Mouse (Mus musculus) embryo, embryonic 9.5 days (tissue): ENCODE measurements around the gene Cfap99.

Experiments used
- DNase-seq: peaks from one replicate; pipeline ENCODE4 v3.0.0-alpha.2; 2017; ENCODE audit errors: extremely low spot score

Gene Cfap99

DNA sequence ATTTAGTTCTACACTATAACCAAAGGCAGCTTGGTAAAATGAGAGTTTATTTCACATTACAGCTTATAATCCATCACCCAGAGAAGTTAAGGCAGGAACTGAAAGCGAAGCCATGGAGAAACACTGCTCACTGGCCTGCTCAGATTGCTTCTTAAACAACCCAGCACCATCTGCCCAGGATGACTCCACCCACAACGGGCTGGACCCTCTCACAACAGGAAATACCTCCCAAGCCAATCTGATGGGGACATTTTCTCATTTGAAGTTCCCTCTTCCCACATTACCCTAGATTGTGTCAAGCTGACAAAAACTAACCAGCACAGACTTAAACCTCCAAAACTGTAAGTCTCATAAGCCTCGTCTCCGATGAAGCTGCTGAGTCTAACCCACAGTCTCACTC is 10.3 kb upstream of the Cfap99 start:
- no peak for DNase-seq

DNA sequence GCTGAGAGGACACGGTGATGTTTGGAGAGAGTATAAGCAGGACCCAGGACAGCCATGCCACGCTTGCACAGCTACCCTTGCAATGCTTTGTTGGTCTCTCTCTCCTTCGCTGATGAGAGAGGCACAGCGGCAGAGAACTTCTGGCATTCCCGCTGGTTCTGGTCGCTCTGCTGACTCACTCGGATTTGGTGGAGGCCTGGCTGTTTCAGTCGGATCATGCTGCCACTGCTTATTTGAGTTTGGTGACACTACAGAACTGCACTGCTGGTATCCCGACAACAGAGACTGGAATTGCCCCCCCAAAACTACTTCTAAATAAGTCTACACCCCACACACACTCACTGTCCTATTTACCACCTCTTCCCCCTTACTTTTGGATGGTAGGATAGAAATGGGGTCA is 9.2 kb upstream of the Cfap99 start:
- DNase-seq: no peak

DNA sequence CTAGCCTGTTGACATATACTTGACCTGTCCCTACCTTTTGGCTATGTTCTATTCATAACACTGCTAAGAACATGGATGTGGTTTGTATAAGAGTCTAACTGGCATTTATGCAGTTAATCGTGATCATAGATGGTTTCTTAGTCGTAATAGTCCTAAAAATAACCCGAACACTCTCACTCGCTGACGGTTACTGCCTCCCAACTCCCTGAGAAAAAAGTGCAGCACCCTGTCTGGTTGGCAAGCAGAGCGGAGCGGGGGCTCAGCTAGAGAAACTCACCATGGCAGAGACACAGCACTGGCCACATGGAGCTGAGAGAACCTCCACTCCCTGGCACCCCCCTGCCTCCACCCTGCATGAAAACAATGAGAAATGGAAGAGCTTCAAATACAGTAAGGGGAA is 7.4 kb upstream of the Cfap99 start:
- DNase-seq: no peak

DNA sequence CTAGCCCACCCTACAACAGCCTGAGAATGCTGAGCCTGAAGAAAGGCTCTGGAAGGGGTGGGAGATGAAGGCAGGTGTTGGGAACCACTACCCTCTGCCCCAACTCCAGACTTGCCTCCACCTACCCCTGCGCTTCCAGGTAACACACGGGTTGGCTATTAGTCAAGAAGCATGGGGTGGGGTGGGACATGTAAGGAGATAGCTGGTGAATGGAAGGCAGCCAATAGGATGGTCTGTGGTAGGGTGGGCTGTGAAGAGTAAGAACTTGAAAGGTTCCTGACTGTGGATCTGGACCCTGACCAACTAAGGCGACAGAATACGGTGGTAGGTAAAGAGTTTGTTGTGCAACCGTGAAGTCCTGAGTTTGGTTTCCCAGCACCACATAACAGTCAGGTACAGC is 5.0 kb upstream of the Cfap99 start:
- DNase-seq: no peak

DNA sequence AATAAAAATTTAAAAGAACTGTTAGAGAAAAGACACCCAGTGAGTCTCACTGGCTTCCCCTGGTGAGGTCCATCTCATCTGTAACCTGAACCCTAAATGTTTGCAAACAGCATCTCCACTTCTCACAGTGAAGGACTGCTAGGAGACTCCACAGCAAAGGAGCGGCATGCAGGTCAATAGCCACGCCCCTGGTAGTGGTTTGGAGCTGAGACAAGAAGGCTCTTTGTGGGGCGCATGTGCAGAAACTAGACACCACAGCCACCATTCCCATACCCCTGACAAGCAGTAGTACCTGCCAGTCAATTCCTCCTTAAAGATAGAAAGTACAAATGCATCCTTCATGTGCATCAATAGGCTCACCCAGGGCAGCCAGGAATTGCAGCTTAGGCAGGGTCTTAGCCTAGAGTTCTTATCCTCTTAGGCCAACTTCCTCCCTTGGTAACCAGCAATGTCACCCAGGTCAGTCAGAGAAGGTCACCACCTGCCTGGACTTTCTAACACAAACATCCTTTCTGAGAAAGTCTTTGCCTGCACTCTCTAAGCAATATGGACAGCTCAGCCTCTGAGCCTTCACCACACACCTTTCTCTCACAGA is 4.1 kb upstream of the Cfap99 start:
- DNase-seq: no peak

DNA sequence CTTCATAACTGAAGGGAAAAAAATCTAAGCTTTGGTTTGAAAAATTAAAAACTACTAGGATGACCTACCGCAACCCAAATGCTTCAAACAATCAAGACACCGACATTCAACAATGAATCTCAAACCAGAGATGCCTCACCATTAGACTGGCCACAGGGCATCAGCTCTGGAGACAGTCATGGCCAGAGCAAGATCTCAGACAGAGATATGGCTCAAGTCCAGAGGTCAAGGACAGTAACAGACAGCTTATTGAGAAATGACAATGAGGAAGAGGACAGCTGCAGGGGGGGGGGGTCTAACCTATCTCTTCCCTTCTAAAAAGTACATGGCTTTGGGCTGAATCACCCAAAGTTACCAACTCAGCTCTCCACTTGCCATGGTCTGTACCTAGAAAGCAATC is 3.1 kb upstream of the Cfap99 start:
- no peak for DNase-seq

DNA sequence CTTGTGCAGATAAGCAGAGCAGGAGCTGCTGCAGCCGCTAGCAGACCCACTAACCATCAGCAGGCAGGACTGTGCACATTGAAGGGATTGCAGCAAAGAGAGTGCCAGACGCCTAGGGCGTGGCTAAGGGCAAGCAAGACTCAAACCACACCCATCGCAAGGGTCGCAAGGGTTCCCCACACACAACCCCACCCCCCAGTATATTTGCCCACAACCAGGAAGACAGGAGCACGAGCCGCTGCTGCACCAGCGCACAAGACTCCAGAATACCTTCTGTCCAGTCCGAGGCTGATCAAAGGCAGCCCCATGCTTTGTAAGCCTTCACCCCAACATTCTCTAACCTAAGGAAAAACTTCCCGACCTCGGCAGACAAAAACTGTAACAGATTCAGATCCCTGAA is 1.9 kb upstream of the Cfap99 start:
- DNase-seq: peak; percentile 5

DNA sequence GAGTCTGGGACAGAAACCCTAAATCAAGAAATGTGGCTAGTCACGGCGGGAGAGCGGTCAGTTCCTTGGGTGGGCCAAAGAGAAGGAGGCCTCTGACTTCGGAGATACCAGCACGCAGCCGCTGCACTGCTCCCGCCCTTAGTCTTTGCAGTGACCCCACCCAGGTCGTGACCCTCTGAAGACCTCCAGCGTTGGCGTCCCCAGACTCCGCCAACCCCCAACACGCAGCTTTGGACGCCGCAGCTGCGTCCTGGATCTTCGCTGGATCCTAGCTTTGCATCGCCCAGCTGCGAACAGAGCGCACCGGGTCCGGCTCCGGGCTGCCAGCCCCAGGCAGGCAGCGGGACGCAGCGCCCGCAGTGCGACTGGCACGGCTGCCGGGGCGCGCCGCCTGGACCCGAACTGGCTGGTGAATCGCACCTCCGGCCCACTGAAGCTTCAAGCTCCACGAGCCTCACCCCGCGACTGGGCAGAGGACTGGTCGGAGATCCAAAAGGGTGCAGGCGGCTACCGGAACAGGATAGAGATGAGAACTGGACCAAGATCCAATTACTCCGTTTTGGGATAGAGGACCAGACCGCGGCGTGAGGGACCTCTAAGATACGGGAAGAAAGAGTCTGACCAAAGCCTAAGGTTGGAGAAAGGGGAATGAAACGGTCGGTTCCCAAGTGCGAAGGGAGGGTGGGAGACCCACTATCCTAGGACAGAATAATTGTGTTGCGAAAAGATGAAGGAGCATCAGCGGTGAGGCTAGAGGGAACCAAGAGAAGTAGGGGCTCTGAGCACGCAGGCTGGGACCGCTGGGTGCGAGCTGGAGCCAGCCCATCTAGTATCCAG is 1.2 kb upstream of the Cfap99 start:
- DNase-seq: peak; percentile 54

DNA sequence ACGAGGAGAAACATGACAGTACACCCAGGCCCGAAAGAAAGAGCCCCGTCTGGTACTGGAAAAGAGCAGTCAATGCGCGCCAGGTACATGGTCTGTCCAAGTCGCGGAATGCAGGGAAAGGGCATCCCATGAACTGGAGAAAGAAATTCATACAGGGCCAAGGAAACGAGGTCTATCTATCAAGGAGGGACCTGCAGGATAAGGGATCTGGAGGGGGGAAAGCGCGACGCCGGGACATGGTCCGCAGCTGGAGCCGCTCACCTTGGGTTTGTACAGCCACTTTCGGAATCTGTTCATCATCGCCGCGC is 608 bp upstream of the Cfap99 start:
- no peak for DNase-seq

DNA sequence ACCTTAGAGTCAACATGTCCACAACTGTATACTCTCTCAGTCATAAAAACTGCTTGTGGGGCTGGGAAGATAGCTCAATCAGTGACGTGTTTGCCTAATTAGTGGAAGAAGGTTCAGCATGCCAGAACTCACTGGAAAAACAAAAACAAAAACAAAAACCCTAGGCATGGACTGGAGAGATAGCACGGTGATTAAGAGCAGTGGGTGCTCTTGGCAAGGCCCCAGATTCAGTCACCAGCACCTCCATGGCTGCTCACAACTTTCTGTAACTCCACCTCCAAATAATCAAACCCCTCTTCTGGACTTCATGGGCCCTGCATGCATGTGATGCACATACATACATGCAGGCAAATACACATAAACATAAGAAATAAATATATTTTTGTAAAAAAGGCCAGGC is 886 bp downstream of the Cfap99 start:
- DNase-seq: no peak

DNA sequence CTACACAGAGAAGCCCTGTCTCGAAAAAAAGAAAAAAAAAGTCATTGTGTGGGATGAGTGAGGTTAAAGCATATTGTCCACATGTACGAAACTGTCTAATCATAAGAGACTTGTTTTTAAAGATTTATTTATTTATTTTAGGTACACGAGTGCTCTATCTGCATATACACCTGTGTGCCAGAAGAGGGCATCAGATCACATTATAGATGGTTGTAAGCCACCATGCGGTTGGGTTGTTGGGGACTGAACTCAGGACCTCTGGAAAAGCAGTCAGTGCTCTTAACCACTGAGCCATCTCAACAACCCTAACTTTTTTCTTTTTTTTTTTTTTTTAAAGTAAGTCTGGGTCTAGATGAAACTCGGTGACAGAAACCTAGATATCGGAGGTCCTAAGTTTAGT is 5.0 kb downstream of the Cfap99 start:
- DNase-seq: no peak

DNA sequence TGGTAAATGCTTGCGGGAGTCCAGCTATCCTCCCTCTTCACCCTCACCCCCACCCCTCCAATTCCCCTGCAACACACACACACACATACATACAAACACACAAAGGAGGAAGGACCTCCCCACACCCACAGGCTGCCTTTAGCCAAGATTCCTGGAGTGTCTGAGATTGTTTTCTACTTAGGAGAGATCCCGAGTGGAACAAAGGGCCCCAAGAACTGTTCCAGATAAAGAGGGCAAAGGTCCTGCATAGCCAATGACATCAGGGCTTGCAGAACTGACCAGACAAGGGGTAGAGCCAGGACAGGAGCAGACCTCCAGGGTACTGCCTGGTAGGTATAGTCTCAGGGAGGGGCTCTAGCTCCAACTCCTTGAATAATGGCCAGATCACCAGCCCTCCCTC is 6.3 kb downstream of the Cfap99 start:
- no peak for DNase-seq

DNA sequence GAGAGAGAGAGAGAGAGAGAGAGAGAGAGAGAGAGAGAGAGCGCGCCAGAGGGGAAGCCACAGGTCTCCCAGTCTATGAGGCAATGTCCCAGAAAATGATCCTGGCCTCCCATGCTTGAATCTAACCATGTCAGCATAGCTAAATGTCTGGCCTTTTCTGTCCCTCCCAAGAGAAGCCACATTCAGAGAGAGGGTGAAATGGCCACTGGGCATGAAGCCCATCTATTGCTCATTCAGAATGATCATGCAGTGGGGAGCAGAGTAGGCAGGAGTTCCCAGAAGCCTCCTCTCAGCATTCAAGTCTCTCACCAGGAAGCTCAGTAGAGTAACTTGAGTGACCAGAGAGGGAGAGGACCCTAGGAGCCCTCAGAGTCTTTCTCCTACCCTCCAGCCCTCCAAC is 6.7 kb downstream of the Cfap99 start:
- DNase-seq: no peak

DNA sequence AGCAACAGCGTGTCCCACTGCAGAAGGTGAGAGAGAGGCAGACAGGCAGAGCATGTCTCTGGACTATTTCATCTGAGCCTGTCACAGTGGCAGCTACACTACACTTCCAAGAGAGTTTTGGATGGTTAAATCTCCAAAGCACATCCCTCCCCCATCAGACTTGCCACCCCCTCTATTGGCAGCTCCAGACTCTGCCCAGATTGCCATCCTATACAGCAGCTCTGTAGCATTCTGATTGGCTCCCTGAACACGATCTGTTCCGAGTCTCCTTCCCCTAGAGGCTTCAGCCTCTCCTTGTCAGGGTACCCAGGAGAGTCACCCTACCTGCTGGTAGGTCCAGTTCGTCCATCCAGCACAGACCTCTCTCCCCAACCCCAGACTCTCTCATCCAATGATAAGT is 9.7 kb downstream of the Cfap99 start:
- DNase-seq: no peak

DNA sequence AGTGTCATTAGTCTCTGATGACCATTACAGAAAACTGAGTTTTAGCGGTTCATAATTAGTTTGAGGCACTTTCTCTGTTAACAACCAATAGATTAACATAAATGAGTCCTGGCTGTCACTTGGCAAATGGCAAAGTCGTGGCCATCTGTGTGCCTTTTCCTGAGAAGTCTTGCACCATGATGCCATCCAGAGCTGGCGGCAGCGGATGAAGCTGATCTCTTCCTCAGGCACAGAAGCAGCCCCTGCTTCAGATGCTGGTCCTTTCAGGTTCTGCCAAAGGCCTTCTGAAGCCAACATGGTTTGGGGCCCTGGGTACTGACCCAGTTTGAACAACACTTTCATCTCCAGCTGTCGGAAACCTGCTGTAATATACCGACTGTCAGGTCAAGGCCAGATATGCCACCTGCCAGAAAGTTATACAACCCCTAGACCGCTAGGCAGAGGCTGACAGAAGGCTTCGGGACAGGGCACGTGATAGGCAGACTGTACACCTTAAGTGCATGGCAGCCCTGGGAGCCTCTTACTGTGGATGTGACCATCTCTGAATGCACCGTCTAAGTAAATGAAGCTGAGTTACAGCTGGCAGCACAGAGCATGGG is 10.6 kb downstream of the Cfap99 start:
- DNase-seq: no peak

DNA sequence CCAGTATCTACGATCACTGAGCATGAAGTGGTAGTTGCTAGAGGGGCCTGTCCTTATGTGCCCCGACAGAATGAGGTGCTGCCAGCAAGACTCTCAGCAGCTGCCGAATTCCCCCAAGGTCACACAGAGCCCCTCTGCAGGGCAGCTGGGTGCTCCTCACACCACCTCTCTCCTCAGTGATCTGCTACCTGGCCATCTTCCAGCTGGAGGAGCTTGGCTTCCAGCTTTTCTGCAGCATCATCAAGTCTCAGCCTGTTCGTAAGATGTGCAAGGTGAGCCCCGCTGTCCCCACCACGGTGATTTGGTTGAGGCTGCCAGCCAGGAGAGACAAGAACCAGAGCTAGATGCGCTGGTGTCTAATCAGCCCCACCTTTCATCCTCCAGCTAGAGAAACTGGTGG is 14.0 kb downstream of the Cfap99 start:
- DNase-seq: no peak

DNA sequence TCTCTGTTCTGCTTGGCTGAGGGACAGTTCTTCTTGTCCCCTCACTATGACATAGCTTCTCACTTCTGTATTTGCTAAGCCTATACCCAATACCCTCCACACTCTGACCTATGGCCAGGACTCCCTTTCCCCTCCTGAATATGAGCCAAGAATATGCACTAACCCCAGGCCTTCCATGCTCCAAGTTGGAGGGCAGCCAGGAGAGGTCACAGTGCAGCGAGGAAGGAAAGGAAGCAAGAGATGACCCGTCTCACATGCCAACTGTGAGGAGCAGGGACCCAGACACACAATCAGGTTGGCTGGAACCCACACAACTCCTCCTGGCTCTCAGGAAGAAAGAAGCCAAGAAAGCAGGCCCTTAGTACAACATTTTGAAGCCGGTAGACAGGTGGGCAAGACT is 20.6 kb downstream of the Cfap99 start:
- DNase-seq: no peak

DNA sequence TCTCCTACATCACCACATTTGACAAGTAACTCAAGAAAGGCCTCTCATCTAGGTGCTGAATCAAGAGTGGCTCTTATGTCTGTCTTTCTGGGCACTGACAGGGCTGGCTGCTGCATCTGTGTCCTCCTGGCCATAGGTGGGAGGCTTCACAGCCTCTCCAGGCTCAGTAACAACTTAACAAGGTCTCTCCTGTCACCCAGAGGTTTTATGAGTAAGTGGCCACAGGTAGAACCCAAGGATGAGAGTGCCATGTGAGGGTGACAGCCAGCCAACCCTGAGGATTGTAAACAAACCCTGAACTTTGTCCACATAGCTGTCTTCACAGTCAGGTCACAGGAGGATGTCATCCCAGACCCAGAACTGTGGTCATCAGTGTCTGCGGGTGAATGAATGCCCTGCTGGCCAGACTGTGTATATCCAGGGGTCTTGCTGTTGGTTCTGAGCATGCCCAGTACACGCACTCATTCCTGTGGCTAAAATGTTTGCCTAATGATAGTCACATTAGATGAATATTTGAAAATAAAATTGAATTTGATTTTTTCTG is 31.2 kb downstream of the Cfap99 start:
- no peak for DNase-seq

DNA sequence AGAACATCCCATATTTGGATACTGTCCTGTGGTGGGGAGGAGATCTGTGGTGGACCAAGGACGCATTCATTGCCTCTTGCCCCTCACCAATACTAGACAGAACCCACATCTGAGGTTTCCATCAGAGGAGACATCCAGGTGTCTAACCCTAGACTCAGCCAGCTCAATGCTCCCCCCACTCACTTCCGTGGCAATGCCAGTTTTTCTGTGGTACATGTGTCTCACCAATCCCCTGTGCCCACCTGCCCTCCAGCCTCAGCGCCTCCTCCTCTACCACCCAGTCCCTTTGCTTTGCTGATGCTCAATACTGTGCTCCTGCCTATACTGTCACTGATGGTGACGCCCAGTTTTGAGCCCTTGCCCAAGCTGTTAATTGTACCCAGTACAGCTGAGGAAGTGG is 32.8 kb downstream of the Cfap99 start:
- DNase-seq: no peak

DNA sequence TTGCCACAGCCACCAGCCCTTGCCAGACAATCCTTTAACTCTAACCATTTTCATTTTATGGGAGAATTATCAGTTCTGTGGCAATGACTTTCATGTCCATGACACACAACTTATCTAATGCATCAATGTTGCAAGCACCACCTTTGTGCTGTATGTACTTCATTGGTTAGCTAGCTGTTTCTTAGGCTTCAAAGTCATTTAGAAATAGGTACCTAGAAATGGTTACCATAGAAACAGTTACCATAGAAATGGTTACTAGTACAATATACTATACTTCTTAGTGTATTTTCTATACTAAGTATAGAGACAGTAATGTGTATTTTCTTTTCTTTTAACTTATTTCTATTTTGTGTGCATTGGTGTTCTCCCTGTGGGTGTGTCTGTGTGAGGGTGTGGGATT is 36.9 kb downstream of the Cfap99 start:
- DNase-seq: no peak

DNA sequence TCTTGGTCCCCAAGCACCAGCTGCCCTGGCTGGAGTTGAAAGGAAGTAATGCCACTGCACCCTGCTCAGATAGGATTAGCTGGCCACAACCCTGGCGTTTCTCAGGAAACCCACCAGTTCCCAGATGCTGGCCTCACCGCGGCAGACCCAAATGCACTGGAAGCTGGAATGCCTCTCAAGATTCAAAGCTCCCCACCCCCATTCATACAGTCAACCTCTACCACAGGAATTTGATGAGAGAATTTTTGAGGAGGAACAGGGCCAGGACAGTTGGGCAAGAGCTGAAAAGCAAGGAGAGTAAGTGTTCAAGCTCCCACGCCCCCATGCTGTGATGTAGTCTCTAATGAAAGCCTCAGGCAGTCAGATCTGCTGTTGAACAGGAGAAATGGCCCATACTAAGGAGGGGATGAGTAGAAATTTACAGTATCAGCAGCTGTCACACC is 37.9 kb downstream of the Cfap99 start:
- peak; percentile 24 for DNase-seq

DNA sequence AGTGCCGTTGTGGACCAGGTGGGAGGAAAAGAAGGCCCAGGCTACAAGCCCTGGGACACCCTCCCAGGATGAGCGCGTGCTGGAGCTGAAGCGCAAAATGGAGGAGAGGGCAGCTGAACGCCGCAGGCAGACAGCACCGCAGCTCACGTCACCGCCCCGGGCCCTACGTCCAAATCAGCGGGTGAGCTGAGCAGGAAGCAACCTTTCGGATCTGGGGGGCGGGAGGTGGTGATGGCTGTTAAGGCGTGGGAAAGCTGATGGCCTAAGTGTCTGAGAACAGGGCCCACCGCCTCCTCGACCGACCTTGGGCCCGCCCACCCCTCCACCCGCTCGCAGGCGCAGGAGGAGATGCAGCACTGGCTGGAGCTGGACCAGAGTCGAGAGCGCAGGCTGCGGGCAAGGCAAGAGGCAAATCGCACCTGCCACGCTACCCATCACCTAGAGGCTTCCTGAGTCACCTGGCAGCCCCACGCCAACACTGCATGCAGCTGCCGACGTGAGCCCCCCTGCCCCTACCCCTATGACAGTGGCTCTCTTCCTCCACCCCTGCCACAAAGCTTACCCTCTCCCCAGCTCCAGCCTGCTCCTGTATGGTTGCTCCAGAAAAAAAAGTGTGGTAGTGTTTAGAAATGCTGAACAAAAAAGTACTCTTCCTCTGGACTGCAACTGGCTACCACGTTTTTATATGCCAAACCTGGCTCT is 38.6 kb downstream of the Cfap99 start:
- DNase-seq: peak; percentile 56

DNA sequence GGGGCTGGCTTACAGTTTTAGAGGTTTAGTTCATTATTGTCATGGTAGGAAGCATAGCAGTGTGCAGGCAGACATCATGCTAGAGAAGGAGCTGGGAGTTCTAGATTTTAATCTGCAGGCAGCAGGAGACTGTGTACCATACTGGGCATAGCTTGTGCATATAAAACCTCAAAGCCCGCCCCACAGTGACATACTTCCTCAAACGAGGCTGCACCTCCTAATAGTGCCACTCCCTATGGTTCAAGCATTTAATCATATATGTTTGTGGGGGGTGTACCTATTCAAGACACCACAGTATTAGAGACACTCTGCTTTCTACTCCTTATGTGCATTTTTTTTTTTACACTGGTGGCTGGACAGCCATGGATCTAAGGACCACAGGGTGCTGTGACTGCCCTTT is 41.7 kb downstream of the Cfap99 start:
- no peak for DNase-seq
